Mouse (Mus musculus) frontal cortex, postnatal 14 days (tissue): ENCODE results near the gene Ankrd2.
"Not testable (repeated sequence)": the region's sequence is repeated elsewhere in the genome, so short reads cannot be mapped to it uniquely, and the experiment has no call there.

ENCODE experiments used
- DNase-seq, 2 experiments: peaks; one replicate each; pipeline ENCODE4 v3.0.0; 2022; ENCODE audit warnings: low spot score in 2 of 2

Gene Ankrd2

DNA sequence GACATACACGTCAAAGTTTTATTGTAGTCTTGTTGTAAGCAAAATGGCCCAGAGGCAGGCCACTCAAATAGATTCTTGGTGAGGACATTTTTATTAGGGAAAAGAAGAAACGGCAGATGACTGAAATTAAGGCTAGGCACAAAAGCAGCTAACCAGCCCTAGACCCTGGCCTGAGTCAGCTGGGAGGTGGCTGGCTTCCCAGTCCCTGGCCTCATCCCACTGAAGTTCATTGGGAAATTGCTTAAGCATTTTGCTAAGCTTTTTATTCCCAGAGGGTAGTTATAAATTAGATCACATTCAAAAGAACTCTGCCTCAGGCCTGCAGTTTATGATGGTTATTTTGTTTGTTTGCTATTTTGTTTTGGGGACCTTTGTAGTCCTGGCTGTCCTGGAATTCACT lies 20.1 kb downstream of the Ankrd2 start:
- no peak for DNase-seq

DNA sequence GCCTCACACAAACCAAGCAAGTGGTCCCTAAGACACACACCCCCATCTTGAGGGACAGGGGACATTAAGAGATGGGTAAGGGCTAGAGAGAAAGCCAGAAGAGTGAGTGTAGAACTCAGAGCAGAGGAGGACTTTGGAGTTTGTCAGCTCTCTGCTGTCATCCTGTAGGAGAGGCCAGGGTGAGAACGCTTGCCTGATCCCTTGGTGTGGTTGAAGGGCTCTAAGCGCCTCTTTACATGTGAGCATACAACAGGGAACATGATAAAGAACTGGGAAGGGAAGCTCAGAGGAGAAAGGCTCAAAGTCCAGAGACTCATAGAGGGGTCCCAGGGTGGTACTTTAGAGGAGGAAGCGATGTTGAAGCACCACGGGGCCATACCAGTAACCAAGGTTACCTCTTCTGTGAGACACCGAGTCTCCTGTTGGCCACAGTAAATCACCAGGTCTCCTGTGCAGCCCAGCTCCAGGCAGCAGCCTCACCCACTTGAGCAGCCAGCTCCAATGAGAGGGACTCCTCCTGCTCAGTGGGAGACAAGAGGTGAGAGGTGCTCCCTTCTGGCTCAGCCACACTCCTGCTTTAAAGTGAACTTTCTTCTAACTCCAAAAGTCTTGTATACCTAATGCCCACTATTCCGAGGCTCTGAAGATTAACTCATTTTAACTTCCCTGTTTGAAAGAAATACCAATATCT lies 21.1 kb downstream of the Ankrd2 start:
- DNase-seq: no peak

DNA sequence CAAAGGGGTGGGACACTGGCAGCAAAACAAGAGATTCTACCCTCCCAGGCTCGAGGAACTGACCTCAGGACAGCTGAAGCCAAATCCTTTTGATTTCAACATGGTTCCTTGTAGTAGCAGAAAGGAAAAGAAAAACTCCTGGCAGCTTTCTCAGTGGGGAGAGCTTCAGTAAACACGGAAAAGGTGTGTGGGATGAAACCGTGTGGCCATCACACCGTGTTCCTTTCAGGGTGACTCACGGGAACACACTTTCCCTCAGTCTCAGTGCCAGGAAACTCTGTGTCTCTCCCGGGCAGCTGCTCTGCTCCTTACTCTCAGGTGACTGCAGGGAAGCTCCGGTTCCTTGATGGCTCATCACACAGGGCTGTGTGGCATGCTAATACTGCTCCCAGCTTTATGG lies 22.6 kb downstream of the Ankrd2 start:
- DNase-seq: no peak

DNA sequence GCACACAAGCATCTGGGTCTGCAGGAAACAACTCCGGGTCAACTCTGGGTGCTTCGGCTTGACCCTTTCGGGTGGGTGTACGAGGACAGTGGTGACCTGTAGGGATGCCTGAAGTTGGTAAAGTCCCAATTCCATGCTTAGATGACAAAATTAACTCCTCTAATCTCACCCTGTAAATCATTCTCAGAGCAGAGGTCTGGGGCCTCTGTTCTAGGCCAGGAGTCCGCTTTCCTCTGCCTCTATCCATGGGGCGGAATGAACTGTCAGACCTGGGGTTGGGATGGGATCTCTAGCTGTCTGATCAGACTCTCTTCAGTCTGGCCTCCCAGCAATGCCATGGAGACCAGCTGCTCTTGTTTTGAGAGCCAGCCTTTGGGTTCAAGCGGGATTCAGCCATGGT lies 25.6 kb downstream of the Ankrd2 start:
- DNase-seq: no peak

DNA sequence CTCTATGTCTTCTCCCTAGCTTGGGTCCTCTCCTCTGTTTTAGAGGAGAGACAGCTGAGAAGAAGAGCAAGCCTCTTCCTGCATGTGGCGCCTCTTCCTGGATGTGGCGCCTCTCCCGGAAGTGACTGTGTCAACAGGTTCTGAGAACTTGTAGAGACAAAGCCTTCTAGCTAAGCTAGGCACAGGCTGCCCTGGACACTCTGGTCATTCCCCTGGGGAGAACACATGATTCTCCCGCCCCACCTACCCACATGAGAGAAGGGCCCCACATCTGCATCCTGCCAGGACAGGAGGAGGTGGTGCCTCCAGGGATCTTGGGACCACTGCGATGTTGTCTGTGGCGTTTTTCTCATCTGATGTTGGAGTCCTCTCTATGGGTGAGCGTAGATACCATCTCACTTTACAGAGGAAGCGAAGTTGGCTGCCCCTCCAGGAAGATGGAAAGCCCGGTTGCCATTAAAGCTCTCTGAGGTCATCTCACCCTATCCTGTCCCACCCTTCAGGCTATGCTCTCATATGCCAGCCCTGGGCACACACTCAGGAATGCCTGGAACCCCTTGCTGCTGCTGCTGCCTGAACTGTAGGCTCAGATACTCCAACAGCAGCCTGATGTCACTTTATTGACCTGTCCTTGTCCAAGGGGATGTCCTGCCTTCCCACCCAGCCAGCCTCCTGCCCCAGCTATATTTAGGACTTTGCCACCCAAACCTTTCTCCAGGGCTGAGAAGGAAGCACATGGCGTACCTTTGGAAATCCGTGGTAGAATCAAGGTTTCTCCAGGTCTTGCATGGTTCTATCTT lies 32.8 kb downstream of the Ankrd2 start:
- no peak for DNase-seq

DNA sequence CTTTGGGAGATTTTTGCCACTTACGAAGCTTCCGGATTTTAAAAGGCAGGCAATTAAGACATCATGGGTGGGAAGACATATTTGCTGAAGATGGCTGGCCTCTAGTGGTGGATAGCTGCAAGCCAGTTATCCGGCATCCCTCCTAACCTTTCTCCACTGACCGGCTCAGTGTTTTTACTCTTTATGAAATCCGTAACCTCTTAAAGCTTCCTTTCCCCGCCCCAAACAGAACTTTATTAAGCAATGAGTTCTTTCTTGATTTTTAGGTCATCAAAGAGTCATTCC lies 33.4 kb downstream of the Ankrd2 start:
- no peak for DNase-seq

DNA sequence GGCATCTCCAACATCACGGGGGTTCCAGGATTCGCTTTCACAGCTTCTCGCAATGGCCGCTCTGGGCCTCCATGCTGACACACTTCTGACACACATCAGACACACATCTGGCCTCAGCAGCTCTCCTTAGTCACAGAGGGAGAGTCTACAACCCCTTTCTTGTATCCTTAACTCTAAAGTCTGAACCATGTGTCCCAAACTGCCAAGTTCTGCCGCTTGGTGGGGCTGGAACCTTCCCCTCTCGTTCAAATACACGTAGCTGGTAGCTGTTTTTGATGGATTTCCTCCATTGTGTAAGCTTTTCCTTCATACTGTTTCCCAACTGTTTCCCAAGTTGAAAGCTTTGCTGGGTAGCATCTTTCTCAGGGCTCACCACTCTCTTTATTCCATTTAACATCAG lies 35.4 kb downstream of the Ankrd2 start:
- no peak for DNase-seq

DNA sequence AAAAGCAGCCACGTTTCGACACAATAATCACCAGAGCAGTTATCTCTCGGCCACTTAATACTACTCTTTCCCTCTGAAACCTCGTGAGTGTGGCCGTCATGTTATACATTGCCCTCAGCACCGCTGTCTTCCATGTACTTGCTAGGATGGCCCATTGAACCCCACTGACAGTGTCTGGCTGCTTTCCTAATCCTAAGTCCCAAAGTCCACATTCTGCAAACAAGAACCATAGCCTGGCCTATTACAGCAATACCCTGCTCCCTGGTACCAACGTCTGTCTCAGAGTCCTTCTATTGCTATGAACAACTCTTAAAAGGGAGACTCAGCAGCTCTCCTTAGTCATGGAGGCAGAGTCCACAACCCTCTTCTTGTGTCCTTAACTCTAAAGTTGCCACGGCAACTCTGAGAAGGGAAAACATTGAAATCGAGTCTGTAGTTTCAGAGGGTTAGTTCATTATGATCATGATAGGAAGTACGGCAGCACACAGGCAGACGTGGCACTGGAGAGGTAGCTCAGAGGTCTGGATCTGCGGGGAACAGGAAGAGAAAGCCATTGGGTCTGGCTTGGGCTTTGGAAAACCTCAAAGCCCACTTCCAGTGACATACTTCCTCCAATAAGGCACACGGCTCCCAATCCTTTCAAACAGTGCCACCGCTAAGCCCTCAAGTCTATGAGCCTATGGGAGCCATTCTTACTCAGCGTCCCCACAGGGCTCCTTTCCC lies 36.2 kb downstream of the Ankrd2 start:
- DNase-seq: no peak

DNA sequence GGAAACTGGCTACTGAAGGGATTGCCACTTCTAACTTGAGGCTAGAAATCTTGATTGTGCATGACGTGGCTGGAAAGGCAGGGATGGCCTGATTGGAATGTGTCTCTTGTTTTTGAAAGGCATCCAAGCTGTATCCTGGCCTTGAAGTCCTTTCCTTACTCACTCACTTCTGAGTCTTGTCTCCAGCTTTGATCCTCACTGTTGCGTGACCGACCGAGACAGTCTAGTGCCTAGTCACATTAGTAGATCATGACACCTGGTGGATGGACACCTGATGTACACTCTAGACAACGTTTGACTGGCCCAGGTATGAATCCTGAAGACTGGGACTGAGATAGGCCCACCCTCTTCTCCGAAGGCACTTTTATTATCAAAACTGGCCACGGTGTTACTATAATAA lies 37.0 kb downstream of the Ankrd2 start:
- DNase-seq: no peak

DNA sequence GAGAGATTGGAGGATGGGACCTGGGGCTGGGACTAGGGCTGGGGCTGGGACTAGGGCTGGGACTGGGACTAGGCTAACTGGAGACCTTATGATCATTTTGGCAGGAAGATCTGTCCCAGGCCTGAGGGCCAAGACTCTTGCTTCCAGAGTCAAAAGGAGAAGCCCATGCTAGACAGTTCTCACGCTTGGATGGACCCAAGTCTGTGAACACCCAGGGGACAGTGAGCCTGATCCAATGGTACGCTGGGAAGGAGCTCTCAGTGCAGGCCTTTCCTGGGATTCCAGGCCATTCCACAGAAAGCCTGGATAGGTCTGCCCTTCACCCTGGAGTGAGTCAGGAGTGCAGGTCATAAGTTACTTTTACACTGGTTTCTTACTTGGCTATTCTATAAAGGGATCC lies 39.3 kb downstream of the Ankrd2 start:
- no peak for DNase-seq

DNA sequence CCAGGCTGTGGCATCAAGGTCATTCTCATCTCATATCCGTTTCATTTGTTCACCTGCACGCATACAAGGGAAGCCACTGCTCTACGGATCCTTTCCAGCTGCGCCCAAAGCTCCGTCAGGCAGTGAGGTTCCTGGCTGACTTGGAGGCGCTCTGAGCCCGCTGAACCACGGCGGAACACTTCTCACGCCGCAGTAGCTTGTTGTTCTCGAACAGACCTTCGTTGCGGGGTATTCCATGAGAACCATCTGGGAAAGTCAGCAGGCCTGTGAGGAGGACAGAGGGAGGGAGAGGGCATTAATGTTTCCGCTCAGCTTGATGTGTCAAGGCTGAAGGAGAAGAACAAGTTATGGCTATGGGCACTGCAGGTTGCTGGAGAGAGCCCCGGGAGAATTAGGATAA lies 40.2 kb downstream of the Ankrd2 start:
- no peak for DNase-seq

DNA sequence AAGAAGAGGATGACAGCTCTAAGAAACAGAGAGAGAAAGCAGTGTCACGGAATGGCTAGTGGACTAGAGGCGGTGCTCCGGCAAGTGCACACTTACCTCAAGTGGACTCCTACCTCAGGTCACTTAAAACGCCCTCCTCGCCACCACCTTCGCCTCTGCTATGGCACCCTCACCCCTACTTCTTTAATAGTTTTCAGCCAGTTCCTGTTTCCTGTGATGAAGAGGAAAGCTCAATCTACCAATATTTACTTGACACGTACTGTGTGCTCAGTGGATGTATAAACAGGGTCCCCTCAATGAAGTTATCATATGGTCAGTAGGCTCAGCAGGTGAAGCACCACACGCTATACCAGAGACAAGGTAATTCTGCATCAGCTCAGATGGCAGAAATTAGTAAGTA lies 42.8 kb downstream of the Ankrd2 start:
- DNase-seq: no peak

DNA sequence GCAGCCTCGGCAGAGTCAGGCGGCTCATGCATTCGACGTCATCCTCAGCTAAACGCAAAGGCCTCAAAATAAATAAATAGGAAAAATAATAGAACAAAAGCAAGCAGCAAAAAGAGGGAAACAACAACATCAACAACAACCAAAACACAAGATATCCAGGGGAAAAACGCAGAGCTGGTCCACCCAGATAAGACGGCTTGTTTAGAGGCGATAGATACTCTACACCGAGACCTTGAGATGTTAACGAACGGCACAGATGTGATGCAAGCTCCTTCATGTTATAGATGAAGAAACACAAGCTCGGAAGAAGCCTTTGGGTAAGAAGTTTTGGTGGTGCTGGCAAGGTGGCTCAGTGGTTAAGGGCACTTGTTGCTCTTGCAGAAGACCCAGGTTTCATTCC lies 43.2 kb downstream of the Ankrd2 start:
- no peak for DNase-seq

DNA sequence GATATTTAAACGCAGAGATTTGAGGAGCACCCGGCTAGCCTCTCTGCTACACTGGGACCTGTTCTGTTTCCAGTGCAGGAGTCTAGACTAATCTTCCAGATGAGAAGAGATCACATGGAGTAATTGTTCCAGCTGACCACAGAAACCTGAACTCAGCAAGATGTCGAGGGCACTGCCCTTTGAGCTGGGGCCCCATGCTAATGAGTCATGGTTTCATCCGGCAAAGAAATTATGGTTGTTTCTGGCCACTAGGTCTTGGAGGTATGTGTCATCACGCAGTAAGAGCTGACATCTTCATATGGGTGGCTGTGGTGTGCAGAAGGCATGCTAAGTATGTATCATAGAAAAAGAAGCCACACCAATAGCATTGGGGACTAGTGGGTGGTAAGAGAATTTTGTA lies 44.1 kb downstream of the Ankrd2 start:
- DNase-seq: no peak

DNA sequence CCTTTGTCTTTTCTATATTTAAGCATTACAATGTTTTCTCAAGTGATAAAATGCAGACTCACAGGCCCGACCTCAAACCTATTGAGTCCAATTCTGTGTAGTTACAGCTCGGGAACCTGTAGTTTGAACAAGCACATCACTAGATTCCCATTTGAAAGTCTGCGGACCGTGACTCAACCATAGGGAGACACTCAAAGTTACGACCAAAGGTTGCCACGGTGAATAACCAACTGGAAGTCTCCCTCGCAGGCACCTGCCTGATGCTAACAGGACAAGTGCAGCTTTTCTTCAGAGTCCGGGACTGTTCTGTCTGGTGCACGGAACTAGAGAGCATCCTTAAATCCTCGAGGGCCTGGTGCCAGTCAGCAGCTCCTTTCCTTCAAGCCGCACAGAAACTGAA lies 44.7 kb downstream of the Ankrd2 start:
- no peak for DNase-seq

DNA sequence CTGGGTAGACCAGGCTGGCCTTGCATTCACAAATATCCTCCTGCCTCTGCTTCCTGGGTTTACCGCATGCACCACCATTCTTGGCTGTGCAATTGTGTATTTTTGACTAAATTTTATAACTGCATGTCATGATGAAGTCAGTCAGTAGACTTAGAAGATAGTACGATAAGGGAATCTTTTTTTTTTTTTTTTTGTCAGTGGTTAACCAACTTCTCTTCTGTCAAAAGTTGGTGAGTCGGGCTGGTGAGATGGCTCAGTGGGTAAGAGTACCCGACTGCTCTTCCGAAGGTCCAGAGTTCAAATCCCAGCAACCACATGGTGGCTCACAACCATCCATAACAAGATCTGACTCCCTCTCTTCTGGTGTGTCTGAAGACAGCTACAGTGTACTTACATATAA lies 45.8 kb downstream of the Ankrd2 start:
- not testable (repeated sequence) for DNase-seq

DNA sequence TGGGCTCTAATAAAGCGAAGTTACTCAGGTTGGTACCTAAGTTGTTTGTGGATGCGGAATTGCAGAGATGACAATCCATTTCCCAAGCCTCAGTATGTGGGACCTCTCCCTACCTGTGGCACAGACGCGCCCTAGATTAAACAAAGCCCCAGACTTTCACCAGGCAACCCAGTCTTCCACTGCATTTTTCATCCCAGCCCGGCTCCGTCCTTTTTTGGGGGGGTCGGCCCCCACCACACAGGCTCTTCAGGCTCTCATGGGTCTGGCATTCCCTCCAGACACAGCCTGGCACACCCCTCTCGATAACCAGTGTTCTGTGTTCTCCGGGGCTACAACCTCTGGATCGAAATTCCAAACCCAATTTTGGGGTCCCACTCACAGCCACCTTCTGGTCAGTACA lies 49.9 kb downstream of the Ankrd2 start:
- DNase-seq: no peak

DNA sequence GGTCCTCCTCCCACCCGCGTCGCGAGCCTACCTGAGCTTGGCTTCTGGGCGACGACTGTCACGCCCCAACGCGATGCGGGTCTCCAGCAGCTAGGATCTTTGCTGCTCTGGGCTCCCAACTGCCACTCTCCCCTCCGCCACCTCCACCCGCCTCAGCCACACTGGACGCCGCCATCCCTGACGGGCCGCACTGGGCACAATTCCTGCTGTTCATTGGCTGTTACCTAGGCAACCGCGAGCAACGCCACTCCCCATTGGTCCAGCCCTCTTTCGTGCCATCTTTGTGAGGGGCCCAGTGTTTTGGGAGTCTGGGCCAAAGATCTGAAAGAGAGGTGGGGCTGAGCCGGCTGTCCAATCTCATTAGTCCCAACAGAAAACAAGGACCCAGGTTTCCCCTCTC lies 50.4 kb downstream of the Ankrd2 start, which contains the start of gene Morn4:
Gene Morn4 (minus strand): TSS at position 192 of the 400 bp plus-strand sequence.
- DNase-seq: peak; percentile 88 to 90

DNA sequence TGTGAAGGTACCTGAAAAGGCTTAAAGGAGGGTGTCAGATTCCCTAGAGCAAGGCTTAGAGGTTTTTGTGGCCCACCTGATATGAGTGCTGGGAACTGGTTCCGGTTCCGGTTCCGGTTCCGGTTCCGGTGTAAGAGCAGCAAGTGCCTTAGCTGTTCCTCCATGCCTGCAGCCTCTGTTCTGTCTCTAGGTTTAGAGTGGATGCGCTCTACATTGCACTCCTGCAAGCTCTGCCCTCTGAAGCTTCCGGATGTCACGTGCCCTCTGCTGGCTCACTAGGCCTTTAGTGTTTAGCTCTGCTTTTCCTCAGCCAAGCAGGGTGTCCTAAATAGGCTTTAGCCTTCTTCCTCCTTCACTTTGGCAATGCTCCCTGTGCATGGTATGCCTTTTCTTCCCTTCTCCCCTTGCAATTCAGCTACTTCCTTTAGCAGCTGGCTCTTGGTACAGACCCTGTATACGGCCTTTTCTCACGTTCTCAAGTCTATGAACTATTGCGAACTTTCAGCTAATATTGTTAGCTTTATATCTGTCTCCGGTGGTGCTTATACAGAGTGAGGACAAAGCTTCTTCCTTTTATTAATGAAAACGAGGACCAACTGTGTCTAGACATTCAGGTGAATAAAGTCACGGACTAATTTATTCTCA lies 53.4 kb downstream of the Ankrd2 start:
- DNase-seq: peak; percentile 36 to 54

DNA sequence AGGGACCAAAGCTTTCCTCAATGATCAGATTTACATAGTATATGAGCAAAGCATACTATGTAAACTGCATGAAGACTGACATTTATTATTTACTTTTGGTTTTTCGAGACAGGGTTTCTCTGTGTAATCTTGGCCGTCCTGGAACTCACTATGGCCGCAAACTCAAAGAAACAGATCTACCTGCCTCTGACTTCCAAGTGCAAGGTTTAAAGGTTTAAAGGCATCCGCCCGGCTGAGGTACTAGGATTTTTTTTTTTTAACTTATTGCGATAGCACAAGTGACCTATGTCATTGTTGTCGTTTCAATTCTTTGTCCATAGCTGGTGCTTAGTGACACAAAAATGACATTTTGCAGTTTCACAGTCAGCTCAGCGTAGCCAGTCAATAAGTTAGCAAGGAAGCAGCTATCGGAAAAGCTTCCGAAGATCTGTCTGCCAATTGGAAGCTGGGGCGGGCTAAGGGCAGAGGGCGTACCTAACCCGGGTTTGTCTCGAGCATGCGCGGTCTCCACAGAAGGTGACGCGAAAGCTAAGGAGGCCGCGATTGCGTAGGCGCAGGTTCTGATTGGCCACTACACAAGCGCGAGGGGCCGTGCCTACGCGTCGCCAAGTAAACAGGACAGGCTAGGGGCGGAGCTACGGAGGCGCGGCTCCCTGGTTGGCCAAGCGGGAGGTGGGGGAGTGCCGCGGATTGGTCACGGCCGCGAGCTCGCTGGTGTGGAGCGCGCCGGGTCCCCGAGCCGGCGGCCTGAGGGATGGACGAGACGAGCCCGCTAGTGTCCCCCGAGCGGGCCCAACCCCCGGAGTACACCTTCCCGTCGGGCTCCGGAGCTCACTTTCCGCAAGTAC lies 54.2 kb downstream of the Ankrd2 start, which contains the start of gene Pi4k2a:
Gene Pi4k2a (plus strand): TSS at position 723 of the 848 bp plus-strand sequence.
- peak; percentile 99 for DNase-seq

DNA sequence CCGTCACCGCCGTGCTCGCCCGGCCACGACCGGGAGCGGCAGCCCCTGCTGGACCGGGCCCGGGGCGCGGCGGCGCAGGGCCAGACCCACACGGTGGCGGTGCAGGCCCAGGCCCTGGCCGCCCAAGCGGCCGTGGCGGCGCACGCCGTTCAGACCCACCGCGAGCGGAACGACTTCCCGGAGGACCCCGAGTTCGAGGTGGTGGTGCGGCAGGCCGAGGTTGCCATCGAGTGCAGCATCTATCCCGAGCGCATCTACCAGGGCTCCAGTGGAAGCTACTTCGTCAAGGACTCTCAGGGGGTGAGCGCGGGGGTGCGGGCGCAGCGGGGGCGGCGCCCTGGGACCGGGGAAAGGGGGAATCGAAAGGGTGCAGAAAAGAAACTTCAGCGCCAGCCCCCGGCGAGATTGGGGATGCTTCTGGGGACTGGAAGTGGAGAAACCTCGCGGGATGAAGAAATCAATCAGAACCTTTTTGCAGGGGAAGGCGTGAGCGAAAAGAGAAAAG lies 54.9 kb downstream of the Ankrd2 start:
- DNase-seq: no peak
